Mouse (Mus musculus) intestine, postnatal 0 days (tissue): ENCODE results near the gene Shank2. TPM values are rescaled to one million over a fixed set of nuclear protein-coding genes. Genes with fewer than 3 reads are reported as not detected.
A peak's percentile ranks its signal among the peaks of the same experiment; 100 is the strongest.

Source experiments
- ATAC-seq: fragments of 200-750 bp; cut with Nextera tagmentation; 2 replicates; pipeline ENCODE4 v1.8.0; 2017; ENCODE audit warnings: mild to moderate bottlenecking, moderate TSS enrichment, moderate library complexity
- H3K27ac ChIP-seq: fragments of 300-500 bp; sonication (generic); 2 replicates; pipeline ENCODE4 v1.5.1; 2014; ENCODE audit warnings: mild to moderate bottlenecking, low read depth, low read length, moderate library complexity
- H3K27me3 ChIP-seq: fragments of 300-500 bp; sonication (generic); replicated peaks from 2 replicates; pipeline ENCODE4 v1.6.1; 2014; ENCODE audit warnings: low read length, mixed read lengths; ENCODE audit not compliant: control insufficient read depth, insufficient read depth
- H3K36me3 ChIP-seq: fragments of 300-500 bp; sonication (generic); 2 replicates; pipeline ENCODE4 v1.6.1; 2014; ENCODE audit warnings: mild to moderate bottlenecking, moderate library complexity; ENCODE audit not compliant: control insufficient read depth, insufficient read depth
- H3K4me1 ChIP-seq: fragments of 300-500 bp; sonication (generic); replicated peaks from 2 replicates; pipeline ENCODE4 v1.6.1; 2014; ENCODE audit warnings: antibody characterized with exemption, low read length, mixed read lengths; ENCODE audit not compliant: control insufficient read depth, insufficient read depth
- H3K4me2 ChIP-seq: fragments of 300-500 bp; sonication (generic); replicated peaks from 2 replicates; pipeline ENCODE4 v1.6.1; 2014; ENCODE audit warnings: low read depth, mild to moderate bottlenecking, moderate library complexity
- H3K4me3 ChIP-seq: fragments of 300-500 bp; sonication (generic); 2 replicates; pipeline ENCODE4 v1.5.1; 2014; ENCODE audit warnings: low read depth, low read length
- H3K9ac ChIP-seq: fragments of 300-500 bp; sonication (generic); 2 replicates; pipeline ENCODE4 v1.6.1; 2014; ENCODE audit warnings: mild to moderate bottlenecking, low read depth, low read length
- H3K9me3 ChIP-seq: fragments of 300-500 bp; sonication (generic); 2 replicates; pipeline ENCODE4 v1.6.1; 2016; ENCODE audit warnings: mixed run types; ENCODE audit not compliant: control insufficient read depth
- CTCF ChIP-seq: sonication (generic); IDR thresholded peaks from 2 replicates; pipeline ENCODE4 v1.5.1; 2016; ENCODE audit warnings: low read depth, mild to moderate bottlenecking, control low read depth, antibody characterized with exemption, moderate library complexity
- WGBS: fragments of 180-500 bp; shearing (Covaris S2); extraction: QIAGEN DNeasy Blood & Tissue Kit; methylation state at CpG from one replicate; pipeline ENCODE4 v1.1.7; 2014; 5-methylcytosine and 5-hydroxymethylcytosine counted together
- polyA plus RNA-seq: library from polyadenylated mRNA; unstranded; fragments of >200 nt; fragmentation: Nextera tagmentation; extraction: Ambion mirVana; gene quantifications from 2 replicates; pipeline ENCODE4 v1.2.1, GENCODE M21; 2015

Gene Shank2
- polyA plus RNA-seq, 1 experiment from 2014 or later: 0.74 TPM

- H3K36me3 ChIP-seq: no peaks in the 10 kb centered on the region
- TF ChIP-seq CTCF: no peak
- H3K4me3 ChIP-seq: no peak overlapping the region
- no peak overlapping the region for H3K9ac ChIP-seq
- 47% methylated on average over 1 of the region's 1 CpGs for WGBS
- no peak overlapping the region for H3K27ac ChIP-seq
- no peak overlapping the region for H3K4me2 ChIP-seq
- no peaks in the 10 kb centered on the region for H3K27me3 ChIP-seq
- ATAC-seq: no peak
- no peaks in the 10 kb centered on the region for H3K9me3 ChIP-seq
- no peaks in the 10 kb centered on the region for H3K4me1 ChIP-seq
Measured at GRCm38 (mm10) chr7:144105952-144106351, 104.2 kb downstream of the Shank2 start.

DNA sequence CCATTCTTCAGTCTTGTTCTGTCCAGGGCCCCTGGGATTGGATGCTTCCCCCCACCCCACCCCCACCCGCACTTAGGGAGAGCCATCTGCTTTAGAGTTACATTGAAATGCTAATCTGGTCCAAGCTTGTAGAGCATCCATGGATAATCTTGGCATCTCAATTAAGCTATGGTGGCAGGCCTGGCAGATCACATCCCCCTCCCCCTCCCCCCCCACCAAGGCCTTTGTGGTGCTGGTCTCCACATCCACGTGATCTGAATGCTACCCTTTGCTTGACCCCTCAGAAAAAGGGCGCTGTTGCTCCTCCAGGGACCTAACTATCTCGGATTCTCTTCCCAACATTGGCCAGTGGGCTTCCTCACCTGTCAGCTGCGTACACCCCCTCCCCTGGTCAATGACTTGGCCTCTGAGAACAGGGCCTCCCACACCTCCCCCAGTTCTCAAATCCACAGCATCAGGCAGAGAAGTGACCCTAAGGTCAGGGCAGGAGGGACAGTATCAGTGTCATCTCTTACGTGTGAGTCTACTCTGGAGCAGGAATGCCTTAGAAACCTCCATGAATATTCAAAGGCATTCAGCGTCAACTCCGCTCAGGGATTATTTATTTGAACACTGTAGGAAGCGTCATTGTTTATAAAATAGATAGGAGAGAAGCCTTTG lies 104.8 kb downstream of the Shank2 start:
- ATAC-seq: no peak
- no peak for TF ChIP-seq CTCF
- H3K27me3 ChIP-seq: no peaks in the 10 kb centered on the region
- no peak overlapping the region for H3K9ac ChIP-seq
- no peak overlapping the region for H3K4me2 ChIP-seq
- no peaks in the 10 kb centered on the region for H3K36me3 ChIP-seq
- 49% methylated on average over 9 of the region's 9 CpGs for WGBS
- H3K4me1 ChIP-seq: no peaks in the 10 kb centered on the region
- no peak overlapping the region for H3K27ac ChIP-seq
- H3K4me3 ChIP-seq: no peak overlapping the region
- H3K9me3 ChIP-seq: no peaks in the 10 kb centered on the region

DNA sequence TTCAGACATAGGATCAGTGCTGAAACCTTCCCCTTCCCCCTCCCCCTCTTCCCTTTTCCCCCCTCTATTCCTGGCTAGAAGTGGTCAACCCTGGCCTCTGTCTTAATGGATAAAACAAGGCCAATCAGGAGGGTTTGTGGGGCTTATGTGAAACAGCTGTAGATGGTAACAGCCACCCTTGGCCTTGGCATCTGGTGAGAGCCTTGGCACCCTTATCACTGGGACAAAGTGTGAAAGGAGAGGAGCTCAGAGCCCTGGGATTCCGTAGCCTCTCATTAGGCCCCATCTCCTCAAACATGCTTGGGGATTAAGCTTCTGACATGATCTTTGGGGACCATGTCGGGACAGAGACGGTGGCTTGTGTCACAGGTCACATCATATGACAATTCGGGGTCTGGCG lies 106.4 kb downstream of the Shank2 start:
- no peak for TF ChIP-seq CTCF
- Histone ChIP-seq H3K9ac (no peak overlapping the region), H3K4me1 (no peaks in the 10 kb centered on the region), H3K27me3 (no peaks in the 10 kb centered on the region), H3K36me3 (no peaks in the 10 kb centered on the region), H3K4me3 (no peak overlapping the region), H3K27ac (no peak overlapping the region), H3K4me2 (no peak overlapping the region), H3K9me3 (no peaks in the 10 kb centered on the region)
- 92% methylated on average over 5 of the region's 5 CpGs for WGBS
- no peak for ATAC-seq

DNA sequence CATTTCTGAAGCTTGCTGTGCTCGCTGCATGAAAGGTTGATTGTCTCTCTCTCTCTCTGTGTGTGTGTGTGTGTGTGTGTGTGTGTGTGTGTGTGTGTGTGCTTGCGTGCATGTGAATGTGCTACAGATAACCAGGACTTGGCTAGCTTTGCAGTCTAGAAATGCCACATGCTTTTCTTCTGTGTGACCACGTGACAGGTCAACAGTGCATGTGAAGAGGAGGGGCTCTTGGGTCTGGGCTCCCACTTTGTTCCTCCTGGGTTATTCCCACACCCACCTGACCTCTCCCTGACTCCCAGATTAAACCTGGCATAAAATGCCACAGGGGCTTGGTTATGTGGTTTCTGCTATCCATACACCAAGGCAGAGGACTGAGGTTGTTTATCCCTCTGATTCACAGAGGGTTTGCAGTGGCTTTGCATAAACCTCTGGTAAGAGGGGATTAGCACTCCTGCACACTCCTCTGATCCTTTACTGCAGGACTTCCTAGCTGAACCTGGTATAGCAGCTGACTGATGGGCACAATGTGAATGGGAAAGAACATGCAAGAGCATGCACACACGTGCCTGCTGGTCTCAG lies 109.4 kb downstream of the Shank2 start:
- Histone ChIP-seq H3K9me3 (no peaks in the 10 kb centered on the region), H3K27ac (no peak overlapping the region), H3K36me3 (no peaks in the 10 kb centered on the region), H3K4me2 (no peak overlapping the region), H3K27me3 (no peaks in the 10 kb centered on the region), H3K9ac (no peak overlapping the region), H3K4me3 (no peak overlapping the region), H3K4me1 (no peaks in the 10 kb centered on the region)
- no peak for TF ChIP-seq CTCF
- no peak for ATAC-seq
- WGBS: 60% methylated on average over 4 of the region's 4 CpGs

DNA sequence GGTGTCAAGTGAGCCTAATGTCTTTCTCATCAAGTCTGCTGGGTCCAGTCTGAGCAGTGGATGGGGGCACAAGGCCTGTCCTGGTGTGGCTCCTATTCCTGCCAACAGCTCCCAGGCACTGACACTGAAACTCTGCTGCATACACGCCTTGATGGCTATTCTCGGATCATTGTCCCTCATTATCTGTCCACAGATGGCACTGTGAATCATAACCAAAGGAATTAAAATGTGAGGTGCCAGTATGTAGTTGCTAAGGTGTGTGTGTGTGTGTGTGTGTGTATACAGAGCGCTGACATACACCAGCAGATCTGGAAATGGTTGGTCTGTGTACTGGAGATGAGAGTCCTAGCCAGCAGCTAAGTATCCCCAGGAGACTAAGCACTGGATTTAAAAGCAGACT lies 110.3 kb downstream of the Shank2 start:
- TF ChIP-seq CTCF: no peak
- Histone ChIP-seq H3K4me1 (no peaks in the 10 kb centered on the region), H3K4me2 (no peak overlapping the region), H3K27ac (no peak overlapping the region), H3K9me3 (no peaks in the 10 kb centered on the region), H3K36me3 (no peaks in the 10 kb centered on the region), H3K4me3 (no peak overlapping the region), H3K27me3 (no peaks in the 10 kb centered on the region), H3K9ac (no peak overlapping the region)
- WGBS: 78% methylated on average over 3 of the region's 3 CpGs
- no peak for ATAC-seq

DNA sequence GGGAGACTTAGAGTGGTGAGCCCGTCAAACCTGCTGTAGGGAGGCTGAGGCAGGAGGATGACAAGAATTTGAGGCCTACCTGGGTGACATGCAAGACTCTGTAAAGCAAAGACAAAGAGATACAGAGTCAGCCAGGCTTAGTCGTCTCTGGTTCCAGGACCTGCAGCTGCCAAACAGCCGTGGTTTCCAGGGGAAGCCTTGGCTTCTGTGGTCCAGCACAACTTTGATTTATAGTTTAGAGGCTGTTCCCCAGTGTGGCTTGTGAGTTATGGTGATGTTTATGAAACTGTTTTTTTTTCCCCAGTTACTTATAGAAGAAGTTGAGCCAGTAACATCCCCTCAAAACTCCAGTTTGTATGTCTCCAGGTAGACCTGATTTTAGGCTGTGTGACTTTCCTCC lies 112.5 kb downstream of the Shank2 start:
- no peak for ATAC-seq
- 0 out of 2 replicates have a peak, but pooled peaks cover 4% of the 10 kb centered on the region for H3K4me1 ChIP-seq
- 75% methylated on average over 3 of the region's 3 CpGs for WGBS
- no peaks in the 10 kb centered on the region for H3K27me3 ChIP-seq
- H3K4me3 ChIP-seq: no peak overlapping the region
- TF ChIP-seq CTCF: no peak
- H3K9me3 ChIP-seq: no peaks in the 10 kb centered on the region
- H3K27ac ChIP-seq: no peak overlapping the region
- no peak overlapping the region for H3K4me2 ChIP-seq
- no peak overlapping the region for H3K9ac ChIP-seq
- no peaks in the 10 kb centered on the region for H3K36me3 ChIP-seq

GRCm38 (mm10) chr7:144119562-144119961 lies 117.8 kb downstream of the Shank2 start:
- Histone ChIP-seq H3K9ac (no peak overlapping the region), H3K4me2 (no peak overlapping the region), H3K27me3 (no peaks in the 10 kb centered on the region), H3K27ac (peak overlapping the region; percentile 57), H3K36me3 (no peaks in the 10 kb centered on the region), H3K4me1 (0 out of 2 replicates have a peak, but pooled peaks cover 5% of the 10 kb centered on the region), H3K4me3 (no peak overlapping the region), H3K9me3 (no peaks in the 10 kb centered on the region)
- no peak for TF ChIP-seq CTCF
- WGBS: 42% methylated on average over 1 of the region's 1 CpGs
- peak; percentile 91 for ATAC-seq
